Mouse (Mus musculus) gastrocnemius, postnatal 4 days (tissue): ENCODE measurements around the gene Gm9837. TPM values are rescaled to one million over a fixed set of nuclear protein-coding genes. Genes with fewer than 3 reads are reported as not detected.

Experiments
- DNase-seq, 2 experiments: peaks; one replicate each; pipeline ENCODE4 v3.0.0; 2021 to 2022; ENCODE audit warnings: low spot score in 2 of 2, mixed read lengths in 2 of 2
- total RNA-seq, 2 experiments: library from RNA; stranded (reverse); gene quantifications; 2 replicates each; pipeline ENCODE4 v1.2.3; 2021

Gene Gm9837
- total RNA-seq, 2 experiments from 2014 or later = not detected

DNA sequence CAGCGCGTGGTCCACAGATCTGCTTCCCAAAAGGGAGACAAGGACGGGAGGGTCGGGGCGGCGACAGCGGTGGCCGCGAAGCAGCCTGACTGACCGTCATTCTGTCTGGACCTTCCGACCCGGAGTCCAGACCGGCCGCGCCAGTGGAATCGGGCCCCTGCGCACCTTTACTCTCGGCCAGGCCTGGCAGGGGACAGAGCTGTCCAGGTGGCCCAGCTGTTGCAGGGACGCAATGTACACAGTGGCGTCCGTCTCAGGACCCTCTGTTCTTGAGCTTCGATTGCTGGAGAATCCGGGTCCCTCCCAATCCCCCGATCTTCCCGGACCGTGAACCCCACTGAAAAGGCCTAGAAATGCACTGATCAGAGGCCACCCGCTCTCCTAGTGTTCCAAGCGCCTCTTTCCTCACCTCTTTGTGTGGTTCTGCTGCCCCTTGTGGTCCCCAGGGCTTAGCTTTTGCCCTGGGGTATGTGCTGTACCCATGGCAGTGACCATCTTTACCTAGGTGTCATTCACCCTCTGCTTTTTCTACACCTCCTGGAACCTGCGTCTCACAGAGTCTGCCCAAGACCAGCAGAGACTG, 12.8 kb downstream of the Gm9837 start:
- DNase-seq = no peak

GRCm38 (mm10) chr11:53456474-53457371, 13.6 kb downstream of the Gm9837 start, which contains the start of the genes Gm10447 and Shroom1:
TSS of gene Gm10447 (minus strand) at chr11:53457110.
TSS of gene Shroom1 (plus strand) at chr11:53457205.
- peak in 1 of 2 experiments; percentile 45 for DNase-seq

DNA sequence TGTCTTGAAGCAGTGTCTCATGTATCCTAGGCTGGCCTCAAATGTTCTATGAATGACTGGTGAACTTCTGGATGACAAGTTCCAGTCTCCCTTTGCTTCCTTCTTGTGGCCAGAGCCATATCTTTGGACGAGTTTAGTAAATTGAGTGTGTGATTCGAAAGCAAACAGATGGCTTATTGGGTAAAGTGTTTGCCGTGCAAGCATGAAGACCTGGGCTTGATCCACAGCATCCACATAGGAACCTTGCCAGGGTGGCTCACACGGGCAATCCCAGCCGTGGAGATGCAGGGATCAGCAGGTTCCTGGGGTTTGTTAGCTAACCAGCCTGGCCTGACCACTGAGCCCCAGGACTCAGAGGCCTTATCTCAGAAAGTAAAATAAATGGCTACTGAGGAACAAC, 17.2 kb downstream of the Gm9837 start:
- no peak for DNase-seq

- DNase-seq = no peak
Observed at GRCm38 (mm10) chr11:53452396-53452795, 17.9 kb downstream of the Gm9837 start.

- no peak for DNase-seq
Observed at GRCm38 (mm10) chr11:53451361-53451760, 18.9 kb downstream of the Gm9837 start.

DNA sequence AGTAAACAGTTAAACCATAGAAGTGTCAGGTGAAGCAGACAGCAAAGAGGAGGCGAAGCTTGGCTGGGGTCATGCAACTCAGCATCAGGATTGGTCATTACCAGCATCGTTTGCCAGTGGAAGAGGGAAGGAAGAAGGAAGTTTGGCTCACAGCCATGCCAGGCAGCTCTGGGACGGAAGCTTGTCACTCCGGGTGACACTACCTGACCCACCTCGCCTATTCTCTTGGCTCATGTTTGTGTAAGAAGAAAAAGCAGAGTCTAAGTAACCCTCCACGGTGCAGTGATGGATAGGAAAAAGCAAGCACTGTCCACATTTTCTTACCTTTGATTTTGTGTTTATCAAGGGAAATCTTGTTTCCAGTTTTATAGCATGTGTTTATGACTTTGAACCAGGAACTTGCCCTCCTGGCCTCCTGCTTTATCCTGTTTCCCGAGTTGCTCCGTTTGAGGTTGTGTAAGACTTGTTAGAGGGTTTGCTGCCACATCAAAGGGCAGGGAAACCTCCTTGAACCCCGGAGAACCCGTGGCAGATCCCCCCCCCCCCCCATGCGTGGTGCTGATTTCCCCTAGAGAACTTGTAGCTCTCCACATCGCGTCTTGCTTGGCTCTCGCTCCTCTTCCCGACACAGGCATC, 20.1 kb downstream of the Gm9837 start:
- no peak for DNase-seq

DNA sequence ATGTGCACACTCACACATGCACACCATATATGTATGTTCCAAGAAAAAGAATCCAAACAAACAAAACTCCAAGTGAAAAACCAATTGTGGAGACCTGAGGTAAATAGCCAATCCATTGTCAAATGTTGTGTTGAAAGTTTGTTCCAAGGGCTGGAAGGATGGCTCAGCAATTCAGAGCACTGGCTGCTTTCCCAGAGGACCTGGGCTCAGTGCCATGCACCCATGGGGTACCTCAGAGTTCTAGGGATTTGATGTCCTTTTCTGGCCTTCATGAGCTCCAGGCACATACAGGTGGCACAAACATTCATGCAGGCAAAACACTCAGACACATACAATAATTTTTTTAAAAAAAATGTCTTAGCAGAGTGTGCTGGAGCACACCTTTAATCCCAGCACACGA, 21.8 kb downstream of the Gm9837 start:
- no peak for DNase-seq

GRCm38 (mm10) chr11:53447996-53448395, 22.3 kb downstream of the Gm9837 start:
- no peak for DNase-seq

DNA sequence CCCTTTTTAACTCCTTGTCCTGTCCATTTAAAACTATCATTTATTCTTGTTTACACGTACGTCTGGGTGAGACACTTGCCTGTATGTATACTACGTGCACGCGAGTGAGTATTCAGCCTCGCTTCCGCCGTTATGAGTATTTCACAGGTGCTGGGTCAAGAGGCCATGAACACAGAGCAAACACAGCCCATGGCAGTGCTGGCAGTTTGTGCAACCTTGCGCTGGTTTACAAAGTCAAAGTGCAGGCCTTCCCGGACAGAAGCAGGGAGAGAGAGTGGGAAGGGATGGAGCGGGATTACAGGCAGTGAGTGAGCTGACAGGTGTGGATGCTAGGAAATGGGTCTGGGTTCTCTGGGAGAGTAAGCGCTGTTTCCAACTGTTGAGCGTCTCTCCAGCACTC, 24.1 kb downstream of the Gm9837 start:
- DNase-seq = no peak

DNA sequence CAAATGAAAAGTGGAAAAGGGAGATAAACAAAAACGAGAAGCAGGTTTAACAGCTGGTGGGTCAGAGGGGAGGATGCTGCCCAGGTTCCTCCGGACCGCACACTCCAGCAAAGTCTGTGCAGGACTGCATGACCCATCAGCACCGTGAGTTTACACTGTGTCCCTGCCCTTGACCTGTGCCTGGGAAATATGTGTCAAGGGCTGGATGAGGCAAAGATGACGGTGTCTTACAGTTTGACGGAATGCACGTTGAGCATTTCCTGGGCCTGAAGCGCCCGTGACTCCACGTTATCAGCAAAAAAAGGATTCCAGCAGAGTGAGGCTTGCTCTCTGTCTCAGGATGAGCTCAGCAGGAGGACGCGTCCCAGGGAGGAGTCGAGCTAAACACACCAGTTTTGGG, 24.7 kb downstream of the Gm9837 start:
- DNase-seq = no peak

DNA sequence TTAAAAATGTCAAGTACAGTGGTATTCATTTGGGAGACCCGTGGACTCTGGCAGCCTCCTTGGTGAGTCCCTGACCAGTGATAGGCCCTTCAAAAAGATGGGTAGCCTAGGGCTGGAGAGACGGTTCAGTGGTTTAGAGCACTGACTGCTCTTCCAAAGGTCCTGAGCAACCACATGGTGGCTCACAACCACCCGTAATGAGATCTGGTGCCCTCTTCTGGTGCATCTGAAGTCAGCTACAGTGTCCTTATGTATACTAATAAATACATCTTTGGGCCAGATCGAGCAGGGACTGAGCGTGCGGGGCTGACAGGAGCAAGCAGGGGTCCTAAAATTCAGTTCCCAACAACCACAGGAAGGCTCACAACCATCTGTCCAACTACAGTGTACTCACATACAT, 26.4 kb downstream of the Gm9837 start:
- DNase-seq = peak in 1 of 2 experiments; percentile 16

GRCm38 (mm10) chr11:53441921-53442320, 28.4 kb downstream of the Gm9837 start:
- DNase-seq = no peak

DNA sequence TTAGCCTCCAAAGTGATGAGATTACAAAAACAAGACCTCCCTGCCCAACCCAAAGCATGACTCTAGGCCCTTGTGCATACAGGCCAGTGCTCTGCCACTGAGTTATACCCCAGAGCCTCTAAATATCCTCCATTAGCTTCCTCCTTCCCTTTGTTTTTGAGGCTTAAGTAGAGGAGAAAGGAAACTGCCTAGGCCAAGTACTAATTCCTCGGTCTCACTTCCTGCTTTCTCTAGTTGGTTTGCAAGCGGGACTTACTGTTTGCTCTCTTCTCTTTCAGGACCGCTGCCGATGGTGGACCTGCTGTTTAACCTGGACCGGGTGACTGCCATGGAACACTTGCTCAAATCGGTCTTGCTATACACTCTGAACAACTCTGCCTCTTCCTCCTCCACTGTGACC, 33.9 kb downstream of the Gm9837 start:
- no peak for DNase-seq

GRCm38 (mm10) chr11:53435504-53435903, 34.8 kb downstream of the Gm9837 start:
- no peak for DNase-seq

GRCm38 (mm10) chr11:53433057-53433456, 37.2 kb downstream of the Gm9837 start:
- DNase-seq = no peak

DNA sequence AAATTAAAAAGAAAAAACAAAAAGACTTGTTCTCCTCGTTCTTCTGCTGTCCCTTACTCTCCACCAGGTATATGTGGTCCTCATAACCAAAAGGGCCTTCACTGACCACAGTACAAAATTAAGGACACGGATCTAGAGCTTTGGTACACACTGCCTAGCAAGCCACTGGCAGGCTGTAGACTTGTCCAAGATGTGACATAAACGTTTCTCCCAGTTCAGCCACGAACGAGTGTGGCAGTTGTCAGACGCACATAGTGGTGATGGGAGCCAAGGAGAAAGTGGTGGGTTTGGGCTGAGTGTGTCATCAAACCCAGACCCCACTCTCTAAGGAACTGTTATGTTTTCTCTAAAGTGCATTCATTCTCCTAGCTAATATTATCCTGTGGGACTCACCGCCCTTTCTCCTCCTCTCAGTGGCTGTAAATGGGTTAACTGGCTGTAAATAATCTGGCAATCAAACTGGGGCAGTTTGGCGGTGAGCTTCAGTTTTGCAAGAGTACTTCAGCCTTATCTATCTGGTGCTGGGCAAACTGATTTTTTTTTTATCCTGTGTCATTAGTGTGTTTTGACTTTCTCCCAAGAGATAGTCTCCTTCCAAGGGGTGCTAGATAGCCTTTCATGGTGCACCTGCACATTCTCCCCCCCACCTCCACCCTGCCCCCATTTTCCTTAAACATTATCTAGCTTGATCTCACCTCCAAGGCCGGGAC, 38.8 kb downstream of the Gm9837 start:
- no peak for DNase-seq

DNA sequence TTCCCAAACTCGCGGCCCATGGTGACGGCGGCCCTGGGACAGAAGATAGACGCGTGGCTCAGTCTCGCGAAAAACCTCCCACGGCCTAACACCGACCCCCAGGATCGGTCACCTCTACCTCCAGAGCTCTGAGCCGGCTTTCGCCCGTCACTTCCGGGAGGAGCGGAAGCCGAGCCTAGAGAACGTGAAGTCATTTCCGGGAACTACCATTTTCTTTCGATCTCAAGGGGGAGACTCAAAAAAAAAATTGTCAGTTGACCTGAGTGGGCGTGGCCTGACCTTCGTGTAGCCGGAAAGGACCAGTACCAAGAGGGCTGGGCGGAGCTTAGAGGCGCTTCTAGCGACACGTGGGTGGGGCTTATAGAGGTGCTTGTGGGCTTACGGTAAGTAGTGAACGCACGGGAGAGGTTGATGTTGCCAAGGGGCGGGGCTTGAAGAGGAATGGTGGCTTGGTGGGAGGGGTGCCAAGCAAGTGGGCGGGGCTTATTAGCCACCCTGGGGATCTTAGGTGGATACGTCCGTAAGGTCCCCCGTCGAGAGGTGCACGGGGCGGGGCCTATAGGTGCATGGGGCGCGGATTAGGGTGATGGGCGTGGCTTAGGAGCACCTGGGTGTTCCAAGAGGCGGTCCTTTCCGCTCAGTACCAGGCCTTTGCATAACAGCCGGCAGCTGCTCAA, 39.5 kb downstream of the Gm9837 start, which contains the start of the genes Uqcrq and Gdf9:
Uqcrq (minus strand) TSS at position 162 of the 677 bp plus-strand sequence.
Gdf9 (plus strand) TSS at position 354 of the 677 bp plus-strand sequence.
- peak; percentile 76 to 94 for DNase-seq

DNA sequence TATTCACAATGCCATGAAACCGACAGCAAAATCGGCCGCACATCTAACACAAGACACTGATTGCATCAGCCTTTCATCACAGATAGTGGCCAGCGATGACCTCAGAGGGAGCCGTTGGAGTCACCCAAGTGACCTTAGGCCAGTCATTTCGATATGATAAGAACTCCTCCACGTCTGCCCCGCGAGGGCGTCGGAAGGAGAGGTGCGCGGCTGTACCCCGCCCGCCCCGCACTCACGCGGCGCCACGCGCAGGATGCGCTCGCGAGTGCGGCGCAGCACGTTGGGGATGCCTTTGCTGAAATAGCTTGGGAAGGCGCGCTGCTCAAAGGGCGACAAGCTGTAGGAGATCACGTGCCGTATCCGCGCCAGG, 40.0 kb downstream of the Gm9837 start:
- DNase-seq = no peak

GRCm38 (mm10) chr11:53429182-53429581, 41.1 kb downstream of the Gm9837 start:
- DNase-seq = no peak

DNA sequence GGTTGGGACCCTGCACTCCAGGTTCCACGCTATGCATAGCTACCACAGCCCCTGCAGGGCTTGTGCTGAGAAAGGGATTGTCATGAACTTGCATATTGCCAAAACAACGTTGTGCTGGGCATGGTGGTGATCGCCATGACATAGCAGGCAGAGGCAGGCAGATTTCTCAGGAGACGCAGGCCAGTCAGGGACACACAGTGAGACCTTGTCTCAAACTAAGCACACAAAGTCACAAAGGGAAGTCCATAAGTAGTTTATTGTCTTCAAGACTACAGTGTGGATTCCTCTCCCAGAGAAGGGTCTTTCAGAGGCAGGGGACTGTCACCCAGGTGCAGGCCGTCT, 41.6 kb downstream of the Gm9837 start:
- no peak for DNase-seq
